21 mouse cellular contexts compared by ENCODE assay signal in the genomic region with DNA sequence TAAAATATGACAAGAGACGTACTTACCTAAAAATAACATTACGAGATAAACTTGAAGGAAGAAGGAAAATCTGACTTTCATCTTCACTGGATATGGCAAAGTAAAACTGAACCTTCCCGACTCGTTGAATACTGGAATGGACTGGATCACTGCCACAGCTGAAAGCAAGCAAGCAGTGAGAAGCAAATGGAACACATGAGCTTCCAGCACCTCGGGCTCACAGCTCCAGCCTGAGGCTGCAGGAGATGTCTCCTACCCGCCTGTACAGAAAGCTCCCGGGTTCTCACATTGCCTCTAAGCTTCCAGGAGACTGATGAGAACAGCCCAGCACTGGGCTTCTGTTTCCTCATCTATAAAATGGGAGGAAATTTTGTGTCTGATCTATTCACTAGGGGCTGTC. TPM values are rescaled to one million over a fixed set of nuclear protein-coding genes. Genes with fewer than 3 reads are reported as not detected.
"Had no signal": no experiment of that assay in that cellular context is flagged by ENCODE, and none has a peak within 500 bp of the region (broad histone marks: within the 10 kb centered on the region; RNA-seq: fewer than 3 reads in every experiment).

No protein-coding gene starts in this region.

- H3K4me1 ChIP-seq: lung, embryonic 15.5 days; midbrain, embryonic 13.5 days; midbrain, embryonic 15.5 days; neural tube, embryonic 12.5 days; stomach, embryonic 15.5 days had no signal

- ATAC-seq: liver, postnatal 0 days; lung, postnatal 0 days; midbrain, embryonic 13.5 days; midbrain, embryonic 15.5 days had no signal

- H3K9ac ChIP-seq: liver, postnatal 0 days; lung, embryonic 15.5 days; midbrain, embryonic 13.5 days; midbrain, embryonic 15.5 days; neural tube, embryonic 12.5 days; stomach, embryonic 15.5 days had no signal

- H3K27ac ChIP-seq: lung, embryonic 15.5 days; macrophage; midbrain, embryonic 13.5 days; midbrain, embryonic 15.5 days; neural tube, embryonic 12.5 days; stomach, embryonic 15.5 days; stomach, postnatal 0 days had no signal

- H3K4me3 ChIP-seq: lung, embryonic 15.5 days; megakaryocyte, embryonic 14.5 days; midbrain, embryonic 13.5 days; midbrain, embryonic 15.5 days; neural tube, embryonic 12.5 days; stomach, embryonic 15.5 days had no signal

- DNase-seq: liver, postnatal 0 days; lung, adult 2 months; lung, postnatal 14 days; lung, postnatal 36 days; right cerebral cortex, postnatal 14 days; thymus, adult 18-20 months; thymus, postnatal 14 days; thymus, postnatal 36 days had no signal

- H3K9me3 ChIP-seq: lung, embryonic 15.5 days; megakaryocyte, embryonic 14.5 days; midbrain, embryonic 13.5 days; midbrain, embryonic 15.5 days; neural tube, embryonic 12.5 days; stomach, embryonic 15.5 days had no signal

- H3K27me3 ChIP-seq: lung, embryonic 15.5 days; megakaryocyte, embryonic 14.5 days; midbrain, embryonic 13.5 days; midbrain, embryonic 15.5 days; neural tube, embryonic 12.5 days; stomach, embryonic 15.5 days had no signal

- H3K4me2 ChIP-seq: lung, embryonic 15.5 days; midbrain, embryonic 11.5 days; midbrain, embryonic 13.5 days; midbrain, embryonic 15.5 days; neural tube, embryonic 12.5 days; stomach, embryonic 15.5 days had no signal

RNA-seq across cellular contexts. Expression of gene Slc24a1, which starts 38.9 kb away (rescaled TPM):
- total RNA-seq: megakaryocyte progenitor cell, adult 5-6 weeks; midbrain, postnatal 0 days had no signal
- polyA plus RNA-seq: macrophage; midbrain, embryonic 11.5 days; neural tube, embryonic 12.5 days; spleen, adult 2 months had no signal
